Mouse (Mus musculus): ENCODE results near the gene Tbc1d10c. TPM values are rescaled to one million over a fixed set of nuclear protein-coding genes. Genes with fewer than 3 reads are reported as not detected.

Tbc1d10c gene
- polyA plus RNA-seq, 1 experiment: 266 TPM

- no peak for TF ChIP-seq POLR2A (IDR thresholded peaks at IDR 0.05; ENCODE audit: low read depth, low read length)
- no peak for TF ChIP-seq CTCF (IDR thresholded peaks at IDR 0.05; ENCODE audit: extremely low read depth, insufficient read depth, insufficient read length, insufficient replicate concordance)
- Histone ChIP-seq H3K36me3 (ENCODE audit: control insufficient read depth, insufficient read depth, low read length) (peaks cover 4% of the 10 kb centered on the region), H3K4me1 (ENCODE audit: control insufficient read depth, insufficient read depth, insufficient read length) (peaks cover 4% of the 10 kb centered on the region; the same call in 1 of the 2 replicates), H3K27me3 (ENCODE audit: control insufficient read depth, insufficient read depth, low read length) (no peaks in the 10 kb centered on the region), H3K4me3 (ENCODE audit: extremely low read depth, insufficient read depth, insufficient read length) (no peak overlapping the region), H3K27ac (ENCODE audit: insufficient read depth, low read length) (no peak overlapping the region)
- WGBS: 90% methylated on average over 3 of the region's 3 CpGs
- DNase-seq (ENCODE audit: low read depth in 1 of 2, low spot score in 2 of 2): no peak
These were observed 27.0 kb downstream of the Tbc1d10c start for GRCm38 (mm10) chr19:4164100-4164499.

- Histone ChIP-seq H3K27me3 (ENCODE audit: control insufficient read depth, insufficient read depth, low read length) (no peaks in the 10 kb centered on the region), H3K4me1 (ENCODE audit: control insufficient read depth, insufficient read depth, insufficient read length) (peaks cover 4% of the 10 kb centered on the region; the same call in 1 of the 2 replicates), H3K4me3 (ENCODE audit: extremely low read depth, insufficient read depth, insufficient read length) (peak overlapping the region; percentile 74), H3K27ac (ENCODE audit: insufficient read depth, low read length) (peak overlapping the region; percentile 34; the same call in 1 of the 2 replicates), H3K36me3 (ENCODE audit: control insufficient read depth, insufficient read depth, low read length) (peaks cover 7% of the 10 kb centered on the region)
- no peak for TF ChIP-seq POLR2A (IDR thresholded peaks at IDR 0.05; ENCODE audit: low read depth, low read length)
- no peak for TF ChIP-seq CTCF (IDR thresholded peaks at IDR 0.05; ENCODE audit: extremely low read depth, insufficient read depth, insufficient read length, insufficient replicate concordance)
- 29% methylated on average over 4 of the region's 4 CpGs for WGBS
- no peak for DNase-seq (ENCODE audit: low read depth in 1 of 2, low spot score in 2 of 2)
These were observed 27.6 kb downstream of the Tbc1d10c start for GRCm38 (mm10) chr19:4163543-4163887.

- WGBS: 8% methylated on average over 42 of the region's 42 CpGs
- peak; percentile 13; the same call in 1 of the 2 replicates for TF ChIP-seq POLR2A (IDR thresholded peaks at IDR 0.05; ENCODE audit: low read depth, low read length)
- no peak for TF ChIP-seq CTCF (IDR thresholded peaks at IDR 0.05; ENCODE audit: extremely low read depth, insufficient read depth, insufficient read length, insufficient replicate concordance)
- peak; percentile 86 to 94 for DNase-seq (ENCODE audit: low read depth in 1 of 2, low spot score in 2 of 2)
- H3K27me3 ChIP-seq (ENCODE audit: control insufficient read depth, insufficient read depth, low read length): no peaks in the 10 kb centered on the region
- peaks cover 7% of the 10 kb centered on the region for H3K36me3 ChIP-seq (ENCODE audit: control insufficient read depth, insufficient read depth, low read length)
- peak within 1 kb of the TSS; percentile 74 for H3K4me3 ChIP-seq (ENCODE audit: extremely low read depth, insufficient read depth, insufficient read length)
- peaks cover 4% of the 10 kb centered on the region; the same call in 1 of the 2 replicates for H3K4me1 ChIP-seq (ENCODE audit: control insufficient read depth, insufficient read depth, insufficient read length)
- H3K27ac ChIP-seq (ENCODE audit: insufficient read depth, low read length): peak within 1 kb of the TSS; percentile 34; the same call in 1 of the 2 replicates
These were observed 28.2 kb downstream of the Tbc1d10c start, which contains the start of gene Rps6kb2 for GRCm38 (mm10) chr19:4162646-4163542. Gene Rps6kb2, minus strand, starts transcription at chr19:4163354.

- TF ChIP-seq POLR2A (IDR thresholded peaks at IDR 0.05; ENCODE audit: low read depth, low read length): no peak
- TF ChIP-seq CTCF (IDR thresholded peaks at IDR 0.05; ENCODE audit: extremely low read depth, insufficient read depth, insufficient read length, insufficient replicate concordance): no peak
- Histone ChIP-seq H3K4me3 (ENCODE audit: extremely low read depth, insufficient read depth, insufficient read length) (no peak overlapping the region), H3K27me3 (ENCODE audit: control insufficient read depth, insufficient read depth, low read length) (no peaks in the 10 kb centered on the region), H3K36me3 (ENCODE audit: control insufficient read depth, insufficient read depth, low read length) (peaks cover 27% of the 10 kb centered on the region), H3K4me1 (ENCODE audit: control insufficient read depth, insufficient read depth, insufficient read length) (peaks cover 12% of the 10 kb centered on the region; the same call in 1 of the 2 replicates), H3K27ac (ENCODE audit: insufficient read depth, low read length) (no peak overlapping the region)
- no peak for DNase-seq (ENCODE audit: low read depth in 1 of 2, low spot score in 2 of 2)
- WGBS: 94% methylated on average over 8 of the region's 8 CpGs
These were observed 32.0 kb downstream of the Tbc1d10c start for GRCm38 (mm10) chr19:4159049-4159448.

GRCm38 (mm10) chr19:4156771-4157170 lies 34.3 kb downstream of the Tbc1d10c start:
- TF ChIP-seq CTCF (IDR thresholded peaks at IDR 0.05; ENCODE audit: extremely low read depth, insufficient read depth, insufficient read length, insufficient replicate concordance): no peak
- no peak for TF ChIP-seq POLR2A (IDR thresholded peaks at IDR 0.05; ENCODE audit: low read depth, low read length)
- H3K4me3 ChIP-seq (ENCODE audit: extremely low read depth, insufficient read depth, insufficient read length): no peak overlapping the region
- H3K4me1 ChIP-seq (ENCODE audit: control insufficient read depth, insufficient read depth, insufficient read length): peaks cover 13% of the 10 kb centered on the region; the same call in 1 of the 2 replicates
- H3K27ac ChIP-seq (ENCODE audit: insufficient read depth, low read length): no peak overlapping the region; the same call in 1 of the 2 replicates
- WGBS: 87% methylated on average over 12 of the region's 12 CpGs
- DNase-seq (ENCODE audit: low read depth in 1 of 2, low spot score in 2 of 2): no peak
- H3K36me3 ChIP-seq (ENCODE audit: control insufficient read depth, insufficient read depth, low read length): peaks cover 36% of the 10 kb centered on the region
- no peaks in the 10 kb centered on the region for H3K27me3 ChIP-seq (ENCODE audit: control insufficient read depth, insufficient read depth, low read length)

GRCm38 (mm10) chr19:4156073-4156579 lies 35.0 kb downstream of the Tbc1d10c start:
- WGBS: 20% methylated on average over 20 of the region's 20 CpGs
- Histone ChIP-seq H3K4me1 (ENCODE audit: control insufficient read depth, insufficient read depth, insufficient read length) (peaks cover 13% of the 10 kb centered on the region; the same call in 1 of the 2 replicates), H3K27ac (ENCODE audit: insufficient read depth, low read length) (peak overlapping the region; percentile 96), H3K27me3 (ENCODE audit: control insufficient read depth, insufficient read depth, low read length) (no peaks in the 10 kb centered on the region), H3K4me3 (ENCODE audit: extremely low read depth, insufficient read depth, insufficient read length) (peak overlapping the region; percentile 80), H3K36me3 (ENCODE audit: control insufficient read depth, insufficient read depth, low read length) (peaks cover 39% of the 10 kb centered on the region)
- no peak for DNase-seq (ENCODE audit: low read depth in 1 of 2, low spot score in 2 of 2)
- TF ChIP-seq CTCF (IDR thresholded peaks at IDR 0.05; ENCODE audit: extremely low read depth, insufficient read depth, insufficient read length, insufficient replicate concordance) (no peak), POLR2A (IDR thresholded peaks at IDR 0.05; ENCODE audit: low read depth, low read length) (no peak)
